Mouse (Mus musculus): ENCODE data around the gene Atg16l2. TPM values are rescaled to one million over a fixed set of nuclear protein-coding genes. Genes with fewer than 3 reads are reported as not detected.

Atg16l2 gene
- polyA plus RNA-seq, 1 experiment: 11.0 TPM

- no peaks in the 10 kb centered on the region for H3K4me1 ChIP-seq (ENCODE audit: control insufficient read depth, insufficient read depth, insufficient read length, low read length)
- no peaks in the 10 kb centered on the region for H3K27me3 ChIP-seq (ENCODE audit: control insufficient read depth, insufficient read depth, low read length)
- 90% methylated on average over 4 of the region's 4 CpGs for WGBS
- TF ChIP-seq CTCF (IDR thresholded peaks at IDR 0.05; ENCODE audit: extremely low read depth, insufficient read length, insufficient replicate concordance, low read depth, low read length): no peak
- TF ChIP-seq POLR2A (IDR thresholded peaks at IDR 0.05; ENCODE audit: low read depth, low read length): no peak
- H3K36me3 ChIP-seq (ENCODE audit: control insufficient read depth, insufficient read depth, low read length): peaks cover 33% of the 10 kb centered on the region
- H3K4me3 ChIP-seq (ENCODE audit: low read depth, low read length): no peak overlapping the region
- H3K27ac ChIP-seq (ENCODE audit: insufficient read depth, low read depth, low read length): no peak overlapping the region
Observed at GRCm38 (mm10) chr7:101261941-101262546, 40.0 kb downstream of the Atg16l2 start.

- Histone ChIP-seq H3K4me3 (ENCODE audit: low read depth, low read length) (no peak overlapping the region), H3K27ac (ENCODE audit: insufficient read depth, low read depth, low read length) (no peak overlapping the region), H3K4me1 (ENCODE audit: control insufficient read depth, insufficient read depth, insufficient read length, low read length) (no peaks in the 10 kb centered on the region), H3K27me3 (ENCODE audit: control insufficient read depth, insufficient read depth, low read length) (no peaks in the 10 kb centered on the region), H3K36me3 (ENCODE audit: control insufficient read depth, insufficient read depth, low read length) (peaks cover 42% of the 10 kb centered on the region)
- no peak for TF ChIP-seq CTCF (IDR thresholded peaks at IDR 0.05; ENCODE audit: extremely low read depth, insufficient read length, insufficient replicate concordance, low read depth, low read length)
Observed at GRCm38 (mm10) chr7:101258482-101258881, 43.6 kb downstream of the Atg16l2 start.

GRCm38 (mm10) chr7:101253071-101253470, 49.0 kb downstream of the Atg16l2 start:
- H3K27me3 ChIP-seq (ENCODE audit: control insufficient read depth, insufficient read depth, low read length): no peaks in the 10 kb centered on the region
- 68% methylated on average over 2 of the region's 2 CpGs for WGBS
- H3K4me3 ChIP-seq (ENCODE audit: low read depth, low read length): no peak overlapping the region
- TF ChIP-seq CTCF (IDR thresholded peaks at IDR 0.05; ENCODE audit: extremely low read depth, insufficient read length, insufficient replicate concordance, low read depth, low read length): no peak
- TF ChIP-seq POLR2A (IDR thresholded peaks at IDR 0.05; ENCODE audit: low read depth, low read length): no peak
- peaks cover 8% of the 10 kb centered on the region for H3K4me1 ChIP-seq (ENCODE audit: control insufficient read depth, insufficient read depth, insufficient read length, low read length)
- peaks cover 35% of the 10 kb centered on the region for H3K36me3 ChIP-seq (ENCODE audit: control insufficient read depth, insufficient read depth, low read length)
- H3K27ac ChIP-seq (ENCODE audit: insufficient read depth, low read depth, low read length): no peak overlapping the region

- WGBS: 32% methylated on average over 2 of the region's 2 CpGs
- no peak overlapping the region for H3K4me3 ChIP-seq (ENCODE audit: low read depth, low read length)
- H3K36me3 ChIP-seq (ENCODE audit: control insufficient read depth, insufficient read depth, low read length): peaks cover 31% of the 10 kb centered on the region
- no peaks in the 10 kb centered on the region for H3K27me3 ChIP-seq (ENCODE audit: control insufficient read depth, insufficient read depth, low read length)
- TF ChIP-seq POLR2A (IDR thresholded peaks at IDR 0.05; ENCODE audit: low read depth, low read length) (no peak), CTCF (IDR thresholded peaks at IDR 0.05; ENCODE audit: extremely low read depth, insufficient read length, insufficient replicate concordance, low read depth, low read length) (no peak)
- no peak overlapping the region for H3K27ac ChIP-seq (ENCODE audit: insufficient read depth, low read depth, low read length)
- peaks cover 8% of the 10 kb centered on the region for H3K4me1 ChIP-seq (ENCODE audit: control insufficient read depth, insufficient read depth, insufficient read length, low read length)
Observed at GRCm38 (mm10) chr7:101249173-101249572, 52.9 kb downstream of the Atg16l2 start.

GRCm38 (mm10) chr7:101248760-101249159, 53.3 kb downstream of the Atg16l2 start:
- 46% methylated on average over 4 of the region's 4 CpGs for WGBS
- H3K4me3 ChIP-seq (ENCODE audit: low read depth, low read length): no peak overlapping the region
- peaks cover 8% of the 10 kb centered on the region for H3K4me1 ChIP-seq (ENCODE audit: control insufficient read depth, insufficient read depth, insufficient read length, low read length)
- peaks cover 31% of the 10 kb centered on the region for H3K36me3 ChIP-seq (ENCODE audit: control insufficient read depth, insufficient read depth, low read length)
- TF ChIP-seq CTCF (IDR thresholded peaks at IDR 0.05; ENCODE audit: extremely low read depth, insufficient read length, insufficient replicate concordance, low read depth, low read length): no peak
- no peak for TF ChIP-seq POLR2A (IDR thresholded peaks at IDR 0.05; ENCODE audit: low read depth, low read length)
- no peaks in the 10 kb centered on the region for H3K27me3 ChIP-seq (ENCODE audit: control insufficient read depth, insufficient read depth, low read length)
- H3K27ac ChIP-seq (ENCODE audit: insufficient read depth, low read depth, low read length): 0 out of 2 replicates have a peak overlapping the region, but pooled peaks have one; percentile 59

- no peak for TF ChIP-seq POLR2A (IDR thresholded peaks at IDR 0.05; ENCODE audit: low read depth, low read length)
- TF ChIP-seq CTCF (IDR thresholded peaks at IDR 0.05; ENCODE audit: extremely low read depth, insufficient read length, insufficient replicate concordance, low read depth, low read length): no peak
- no peaks in the 10 kb centered on the region for H3K4me1 ChIP-seq (ENCODE audit: control insufficient read depth, insufficient read depth, insufficient read length, low read length)
- no peak overlapping the region for H3K4me3 ChIP-seq (ENCODE audit: low read depth, low read length)
- no peaks in the 10 kb centered on the region for H3K27me3 ChIP-seq (ENCODE audit: control insufficient read depth, insufficient read depth, low read length)
- 89% methylated on average over 8 of the region's 8 CpGs for WGBS
- no peak overlapping the region for H3K27ac ChIP-seq (ENCODE audit: insufficient read depth, low read depth, low read length)
- peaks cover 18% of the 10 kb centered on the region for H3K36me3 ChIP-seq (ENCODE audit: control insufficient read depth, insufficient read depth, low read length)
Observed at GRCm38 (mm10) chr7:101236712-101237473, 65.2 kb downstream of the Atg16l2 start.

GRCm38 (mm10) chr7:101232716-101233115, 69.3 kb downstream of the Atg16l2 start:
- Histone ChIP-seq H3K27ac (ENCODE audit: insufficient read depth, low read depth, low read length) (no peak overlapping the region), H3K4me3 (ENCODE audit: low read depth, low read length) (no peak overlapping the region), H3K36me3 (ENCODE audit: control insufficient read depth, insufficient read depth, low read length) (peaks cover 11% of the 10 kb centered on the region), H3K27me3 (ENCODE audit: control insufficient read depth, insufficient read depth, low read length) (no peaks in the 10 kb centered on the region), H3K4me1 (ENCODE audit: control insufficient read depth, insufficient read depth, insufficient read length, low read length) (no peaks in the 10 kb centered on the region)
- TF ChIP-seq POLR2A (IDR thresholded peaks at IDR 0.05; ENCODE audit: low read depth, low read length) (no peak), CTCF (IDR thresholded peaks at IDR 0.05; ENCODE audit: extremely low read depth, insufficient read length, insufficient replicate concordance, low read depth, low read length) (no peak)
- WGBS: 84% methylated on average over 3 of the region's 3 CpGs
